Mouse (Mus musculus) liver, postnatal 0 days (tissue): Measurements from ENCODE around the gene 1190005I06Rik. TPM values are rescaled to one million over a fixed set of nuclear protein-coding genes. Genes with fewer than 3 reads are reported as not detected.
A peak's percentile ranks its signal among the peaks of the same experiment; 100 is the strongest.

ENCODE experiments used
- ATAC-seq: fragments of 200-750 bp; cut with Nextera tagmentation; 2 replicates; pipeline ENCODE4 v1.8.0; 2017; ENCODE audit warnings: mild to moderate bottlenecking, moderate library complexity
- DNase-seq: peaks from one replicate; pipeline ENCODE4 v3.0.0-alpha.2; 2016
- H3K27ac ChIP-seq: fragments of 300-500 bp; sonication (generic); 2 replicates; pipeline ENCODE4 v1.5.1; 2014; ENCODE audit warnings: antibody characterized with exemption, moderate library complexity, mild to moderate bottlenecking, low read depth
- H3K27me3 ChIP-seq: fragments of 300-500 bp; sonication (generic); 2 replicates; pipeline ENCODE4 v1.6.1; 2014; ENCODE audit warnings: low read length, control low read depth, mixed read lengths; ENCODE audit not compliant: insufficient read depth
- H3K36me3 ChIP-seq: fragments of 300-500 bp; sonication (generic); replicated peaks from 2 replicates; pipeline ENCODE4 v1.6.1; 2014; ENCODE audit warnings: mild to moderate bottlenecking, control low read depth, low read length, moderate library complexity, mixed read lengths; ENCODE audit not compliant: insufficient read depth
- H3K4me1 ChIP-seq: fragments of 300-500 bp; sonication (generic); 2 replicates; pipeline ENCODE4 v1.6.1; 2014; ENCODE audit warnings: antibody characterized with exemption, mild to moderate bottlenecking, control low read depth; ENCODE audit not compliant: insufficient read depth
- H3K4me2 ChIP-seq: fragments of 300-500 bp; sonication (generic); 2 replicates; pipeline ENCODE4 v1.6.1; 2014; ENCODE audit warnings: low read depth, mild to moderate bottlenecking, low read length, moderate library complexity, mixed read lengths
- H3K4me3 ChIP-seq: fragments of 300-500 bp; sonication (generic); 2 replicates; pipeline ENCODE4 v1.5.1; 2014; ENCODE audit warnings: low read depth, low read length
- H3K9ac ChIP-seq: fragments of 300-500 bp; sonication (generic); replicated peaks from 2 replicates; pipeline ENCODE4 v1.6.1; 2014; ENCODE audit warnings: mild to moderate bottlenecking, moderate library complexity
- H3K9me3 ChIP-seq: fragments of 300-500 bp; sonication (generic); 2 replicates; pipeline ENCODE4 v1.6.1; 2016; ENCODE audit warnings: mild to moderate bottlenecking, control low read depth, low read length, mixed read lengths
- CTCF ChIP-seq: sonication (generic); IDR thresholded peaks from 2 replicates; pipeline ENCODE4 v1.5.1; 2016; ENCODE audit warnings: antibody characterized with exemption, low read depth
- EP300 ChIP-seq: IDR thresholded peaks from 2 replicates; pipeline ENCODE4 v1.6.1; 2016; ENCODE audit warnings: antibody characterized with exemption, low read depth, mild to moderate bottlenecking
- WGBS: fragments of 180-500 bp; shearing (Covaris S2); extraction: QIAGEN DNeasy Blood & Tissue Kit; methylation state at CpG from one replicate; pipeline ENCODE4 v1.1.7; 2014; ENCODE audit not compliant: insufficient replicate concordance; 5-methylcytosine and 5-hydroxymethylcytosine counted together
- polyA plus RNA-seq: library from polyadenylated mRNA; unstranded; fragments of >200 nt; fragmentation: Nextera tagmentation; extraction: Ambion mirVana; gene quantifications from 2 replicates; pipeline ENCODE4 v1.2.1, GENCODE M21; 2015

1190005I06Rik gene
- polyA plus RNA-seq, 1 experiment from 2014 or later = 4.8 TPM

GRCm38 (mm10) chr8:120672626-120673229 lies 25.3 kb upstream of the 1190005I06Rik start:
- Histone ChIP-seq H3K36me3 (peaks cover 41% of the 10 kb centered on the region), H3K4me1 (peaks cover 6% of the 10 kb centered on the region; the same call in 1 of the 2 replicates), H3K9ac (no peak overlapping the region), H3K27ac (no peak overlapping the region), H3K4me2 (no peak overlapping the region), H3K9me3 (no peaks in the 10 kb centered on the region), H3K27me3 (no peaks in the 10 kb centered on the region), H3K4me3 (no peak overlapping the region)
- 89% methylated on average over 16 of the region's 16 CpGs for WGBS
- ATAC-seq = no peak
- TF ChIP-seq CTCF = no peak
- no peak for TF ChIP-seq EP300
- no peak for DNase-seq

DNA sequence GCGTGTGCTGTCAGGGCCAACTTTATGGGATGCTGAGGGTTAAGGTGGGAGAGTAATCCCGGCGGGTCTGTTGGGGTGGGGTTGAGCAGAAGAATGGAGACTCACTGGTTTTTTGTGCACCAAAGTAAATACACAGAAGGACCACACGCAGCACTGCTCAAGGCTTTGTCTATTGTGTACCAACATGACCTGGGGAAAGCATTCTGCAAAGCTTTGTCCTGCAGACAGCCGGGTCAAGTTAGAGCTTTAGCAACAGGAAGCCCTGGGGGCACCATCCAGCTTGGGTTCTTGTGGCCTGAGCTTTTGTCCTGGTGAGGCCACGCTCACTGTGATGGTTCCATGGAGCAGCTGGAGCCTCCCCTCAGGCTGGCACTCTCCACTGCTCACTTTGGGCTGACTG lies 24.3 kb upstream of the 1190005I06Rik start:
- ATAC-seq (no peak), DNase-seq (no peak)
- Histone ChIP-seq H3K27ac (no peak overlapping the region), H3K4me2 (no peak overlapping the region), H3K36me3 (peaks cover 41% of the 10 kb centered on the region), H3K27me3 (no peaks in the 10 kb centered on the region), H3K4me3 (no peak overlapping the region), H3K9ac (no peak overlapping the region), H3K4me1 (peaks cover 10% of the 10 kb centered on the region), H3K9me3 (no peaks in the 10 kb centered on the region)
- TF ChIP-seq CTCF = no peak
- TF ChIP-seq EP300 = no peak
- WGBS = 78% methylated on average over 6 of the region's 6 CpGs

DNA sequence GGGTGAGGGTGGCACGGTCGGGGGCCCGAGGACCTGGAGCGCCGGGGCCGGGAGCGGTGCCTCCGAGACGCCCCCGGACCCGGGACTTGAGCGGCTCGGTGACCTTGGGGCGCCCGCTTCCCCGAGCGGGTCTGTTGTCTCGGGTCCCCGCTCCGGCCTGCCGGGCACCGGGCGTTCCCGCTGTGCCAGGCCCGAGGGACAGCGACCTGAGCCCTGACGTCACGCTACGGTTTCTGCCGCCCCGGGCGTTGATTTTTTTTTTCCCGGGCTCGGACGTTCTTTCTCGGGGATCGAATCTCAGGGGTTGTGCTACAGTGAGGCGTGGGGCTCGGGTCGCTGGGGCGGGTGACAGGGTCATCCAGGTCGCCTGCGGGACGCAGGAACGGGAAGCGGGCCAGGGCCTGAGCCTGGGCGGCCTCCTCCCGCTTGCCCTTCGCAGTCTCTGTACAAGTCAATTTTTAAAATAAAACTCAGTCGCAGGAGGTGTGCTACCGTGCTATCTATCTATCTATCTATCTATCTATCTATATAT lies 21.0 kb upstream of the 1190005I06Rik start, which contains the start of gene Emc8:
Emc8 (minus strand) TSS at position 200 of the 532 bp plus-strand sequence.
- peaks cover 31% of the 10 kb centered on the region for H3K4me1 ChIP-seq
- H3K27me3 ChIP-seq = no peaks in the 10 kb centered on the region
- no peak for DNase-seq
- H3K27ac ChIP-seq = peak within 1 kb of the TSS; percentile 97
- peak within 1 kb of the TSS; percentile 85 for H3K4me2 ChIP-seq
- peak; percentile 62 for ATAC-seq
- 1% methylated on average over 45 of the region's 51 CpGs for WGBS
- peak within 1 kb of the TSS; percentile 96 for H3K9ac ChIP-seq
- H3K4me3 ChIP-seq = peak within 1 kb of the TSS; percentile 89
- no peak for TF ChIP-seq EP300
- TF ChIP-seq CTCF = no peak
- H3K9me3 ChIP-seq = no peaks in the 10 kb centered on the region
- peaks cover 35% of the 10 kb centered on the region for H3K36me3 ChIP-seq

GRCm38 (mm10) chr8:120667561-120668373 lies 20.3 kb upstream of the 1190005I06Rik start, which contains the start of the genes Gm27021 and Cox4i1:
Gene Gm27021 (minus strand): TSS chr8:120668079.
Gene Cox4i1 (plus strand): TSS chr8:120668222.
- ATAC-seq (peak; percentile 94), DNase-seq (peak; percentile 99)
- H3K4me2 ChIP-seq = peak within 1 kb of the TSS; percentile 85
- H3K9me3 ChIP-seq = no peaks in the 10 kb centered on the region
- peak within 1 kb of the TSS; percentile 97 for H3K27ac ChIP-seq
- H3K36me3 ChIP-seq = peaks cover 29% of the 10 kb centered on the region
- peaks cover 31% of the 10 kb centered on the region for H3K4me1 ChIP-seq
- WGBS = under 1% methylated on average over 91 of the region's 105 CpGs
- no peaks in the 10 kb centered on the region for H3K27me3 ChIP-seq
- TF ChIP-seq CTCF (peak; percentile 25), EP300 (no peak)
- H3K9ac ChIP-seq = peak within 1 kb of the TSS; percentile 96
- peak within 1 kb of the TSS; percentile 89 for H3K4me3 ChIP-seq

GRCm38 (mm10) chr8:120666807-120667470 lies 19.5 kb upstream of the 1190005I06Rik start:
- Histone ChIP-seq H3K9me3 (no peaks in the 10 kb centered on the region), H3K4me1 (peaks cover 31% of the 10 kb centered on the region), H3K36me3 (peaks cover 20% of the 10 kb centered on the region), H3K27me3 (no peaks in the 10 kb centered on the region), H3K27ac (peak overlapping the region; percentile 82), H3K4me2 (peak overlapping the region; percentile 80), H3K9ac (peak overlapping the region; percentile 77), H3K4me3 (peak overlapping the region; percentile 89)
- no peak for DNase-seq
- no peak for ATAC-seq
- TF ChIP-seq CTCF (no peak), EP300 (no peak)
- WGBS = 9% methylated on average over 17 of the region's 17 CpGs
